Mouse (Mus musculus): ENCODE results near the gene Nemp1.

DNA sequence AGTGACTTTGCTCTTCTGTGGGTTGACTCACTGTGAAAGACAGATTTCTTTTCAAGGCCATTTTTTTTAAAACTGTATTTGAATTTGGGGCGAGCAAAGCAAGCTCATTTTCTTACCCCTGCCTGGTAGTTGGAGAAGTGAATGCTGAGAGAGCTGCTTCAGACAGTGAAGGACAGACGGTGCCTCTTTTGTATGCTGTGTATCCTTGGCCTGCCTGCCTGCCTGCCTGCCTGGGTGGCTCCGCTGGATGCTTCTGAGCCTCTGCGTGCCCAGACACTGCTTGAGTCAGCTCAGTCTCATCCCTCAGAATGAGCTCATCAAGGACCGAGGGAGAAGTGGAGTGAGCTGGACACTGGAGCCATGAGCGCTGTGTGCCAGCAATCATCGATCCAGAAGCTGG is 32.3 kb downstream of the Nemp1 start:
- TF ChIP-seq POLR2A (IDR thresholded peaks at IDR 0.05; ENCODE audit: borderline replicate concordance, insufficient read depth, low read length) (no peak), CTCF (IDR thresholded peaks at IDR 0.05; ENCODE audit: borderline replicate concordance, insufficient read depth, low read depth, low read length) (no peak)
